ENCODE assay signal across 9 mouse cellular contexts in genomic region chr12:29257011-29257734, GRCm38 (mm10).
DNase-seq lines count a peak whose midpoint lies in the region; ATAC-seq and TF ChIP-seq lines count a peak whose summit lies in the region.
"Had no signal": no experiment of that assay in that cellular context is flagged by ENCODE, and none has a peak within 500 bp of the region (broad histone marks: within the 10 kb centered on the region; RNA-seq: fewer than 3 reads in every experiment).

No protein-coding gene starts in this region.

- peaks cover 21% of the 10 kb centered on the region for H3K4me1 ChIP-seq in embryonic facial prominence, embryonic 10.5 days
- H3K4me1 ChIP-seq in forebrain, postnatal 0 days (ENCODE audit: insufficient read depth), result peaks cover 4% of the 10 kb centered on the region; the same call in 1 of the 2 replicates
- peaks cover 26% of the 10 kb centered on the region for H3K4me1 ChIP-seq in limb, embryonic 13.5 days
- peaks cover 32% of the 10 kb centered on the region for H3K4me1 ChIP-seq in neural tube, embryonic 13.5 days (replicated peaks)

- TF ChIP-seq CTCF in forebrain, postnatal 0 days (IDR thresholded peaks at IDR 0.05; ENCODE audit: low read depth), result no peak

- no peaks in the 10 kb centered on the region for H3K9me3 ChIP-seq in embryonic facial prominence, embryonic 10.5 days
- H3K9me3 ChIP-seq in forebrain, postnatal 0 days (ENCODE audit: low read length), result no peaks in the 10 kb centered on the region
- H3K9me3 ChIP-seq in limb, embryonic 13.5 days, result no peaks in the 10 kb centered on the region
- H3K9me3 ChIP-seq in neural tube, embryonic 13.5 days, result no peaks in the 10 kb centered on the region
- H3K9me3 ChIP-seq: heart, embryonic 13.5 days had no signal

- peak overlapping the region; percentile 69 for H3K27ac ChIP-seq in embryonic facial prominence, embryonic 10.5 days (replicated peaks)
- no peak overlapping the region for H3K27ac ChIP-seq in forebrain, postnatal 0 days (ENCODE audit: low read depth, low read length)
- H3K27ac ChIP-seq in limb, embryonic 13.5 days, result peak overlapping the region; percentile 59; the same call in 1 of the 2 replicates
- peak overlapping the region; percentile 93 for H3K27ac ChIP-seq in neural tube, embryonic 13.5 days (replicated peaks)
- H3K27ac ChIP-seq: heart, embryonic 13.5 days had no signal

- peak; percentile 49 for ATAC-seq in forebrain, postnatal 0 days
- ATAC-seq in limb, embryonic 13.5 days (ENCODE audit: low FRiP score, low read depth), result no peak
- peak; percentile 44; the same call in 1 of the 2 replicates for ATAC-seq in neural tube, embryonic 13.5 days (ENCODE audit: low read depth)

- H3K36me3 ChIP-seq in embryonic facial prominence, embryonic 10.5 days (replicated peaks), result no peaks in the 10 kb centered on the region
- H3K36me3 ChIP-seq in forebrain, postnatal 0 days (ENCODE audit: insufficient read depth), result no peaks in the 10 kb centered on the region
- no peaks in the 10 kb centered on the region for H3K36me3 ChIP-seq in limb, embryonic 13.5 days
- no peaks in the 10 kb centered on the region for H3K36me3 ChIP-seq in neural tube, embryonic 13.5 days
- H3K36me3 ChIP-seq: heart, embryonic 13.5 days had no signal

- peak; percentile 38 for DNase-seq in embryonic facial prominence, embryonic 10.5 days (ENCODE audit: low spot score)
- peak; percentile 43 for DNase-seq in forebrain, postnatal 0 days
- DNase-seq in layer of hippocampus, postnatal 10 days (ENCODE audit: low spot score in 2 of 2), result no peak
- no peak for DNase-seq in kidney, postnatal 36 days
- DNase-seq in adipocyte (ENCODE audit: low spot score), result no peak
- DNase-seq: cerebellum, postnatal 36 days had no signal

- no peak overlapping the region for H3K4me3 ChIP-seq in embryonic facial prominence, embryonic 10.5 days
- no peak overlapping the region for H3K4me3 ChIP-seq in forebrain, postnatal 0 days (ENCODE audit: low read depth, low read length)
- no peak overlapping the region for H3K4me3 ChIP-seq in limb, embryonic 13.5 days
- H3K4me3 ChIP-seq in neural tube, embryonic 13.5 days, result no peak overlapping the region
- H3K4me3 ChIP-seq: heart, embryonic 13.5 days had no signal

- H3K27me3 ChIP-seq in embryonic facial prominence, embryonic 10.5 days (replicated peaks; ENCODE audit: low read depth, poor library complexity, severe bottlenecking), result no peaks in the 10 kb centered on the region
- H3K27me3 ChIP-seq in forebrain, postnatal 0 days (ENCODE audit: insufficient read depth, low read length), result no peaks in the 10 kb centered on the region
- no peaks in the 10 kb centered on the region for H3K27me3 ChIP-seq in limb, embryonic 13.5 days
- H3K27me3 ChIP-seq in neural tube, embryonic 13.5 days, result no peaks in the 10 kb centered on the region

- H3K9ac ChIP-seq in forebrain, postnatal 0 days, result no peak overlapping the region
- no peak overlapping the region for H3K9ac ChIP-seq in limb, embryonic 13.5 days
- peak overlapping the region; percentile 41 for H3K9ac ChIP-seq in neural tube, embryonic 13.5 days
- H3K9ac ChIP-seq: heart, embryonic 13.5 days had no signal

- 30% methylated on average over 7 of the region's 7 CpGs for WGBS in embryonic facial prominence, embryonic 10.5 days
- WGBS in forebrain, postnatal 0 days, result 5% methylated on average over 7 of the region's 7 CpGs
- WGBS in limb, embryonic 13.5 days, result 11% methylated on average over 7 of the region's 7 CpGs
- 10% methylated on average over 7 of the region's 7 CpGs for WGBS in neural tube, embryonic 13.5 days

- H3K4me2 ChIP-seq in forebrain, postnatal 0 days (ENCODE audit: low read depth), result no peak overlapping the region
- 0 out of 2 replicates have a peak overlapping the region, but pooled peaks have one; percentile 46 for H3K4me2 ChIP-seq in limb, embryonic 13.5 days (replicated peaks)
- no peak overlapping the region for H3K4me2 ChIP-seq in neural tube, embryonic 13.5 days

Comparison
In these comparisons a context has a peak if more than half of its experiments do, and no peak if none do; other contexts are left out.
1. DNase-seq: peak in embryonic facial prominence, embryonic 10.5 days (single experiment) and forebrain, postnatal 0 days (single experiment); none in layer of hippocampus, postnatal 10 days (0 of 2), kidney, postnatal 36 days (0 of 2) and adipocyte (single experiment).